Mouse (Mus musculus) CH12.LX (cell line): ENCODE measurements around the gene Hipk2. TPM values are rescaled to one million over a fixed set of nuclear protein-coding genes. Genes with fewer than 3 reads are reported as not detected.

Experiments
- DNase-seq: peaks from one replicate; pipeline ENCODE4 v3.0.0-alpha.2; 2013; ENCODE audit errors: extremely low read depth
- H3K27ac ChIP-seq: 2 replicates; pipeline ENCODE4 v1.5.1; 2012; ENCODE audit warnings: low read depth, mild to moderate bottlenecking, control low read depth, moderate library complexity; ENCODE audit not compliant: insufficient read depth
- H3K27me3 ChIP-seq: replicated peaks from 2 replicates; pipeline ENCODE3; 2012; ENCODE audit warnings: inconsistent platforms
- H3K36me3 ChIP-seq, 2 experiments: replicated peaks in 1 of 2; 2 replicates each; pipeline versions ENCODE3 to v1.6.1; 2012; ENCODE audit warnings: inconsistent platforms in 1 of 2, low read length in 1 of 2, mild to moderate bottlenecking in 1 of 2, mixed read lengths in 1 of 2, moderate library complexity in 1 of 2; ENCODE audit not compliant: control insufficient read depth in 1 of 2, insufficient read depth in 1 of 2
- H3K4me1 ChIP-seq, 2 experiments: 2 replicates each; pipeline ENCODE4 v1.6.1; 2012; ENCODE audit warnings: inconsistent platforms in 1 of 2, moderate library complexity in 1 of 2; ENCODE audit not compliant: insufficient read depth in 2 of 2, control insufficient read depth in 1 of 2
- H3K4me2 ChIP-seq: 2 replicates; pipeline ENCODE4 v1.6.1; 2012; ENCODE audit warnings: low read depth, mild to moderate bottlenecking, control low read depth; ENCODE audit not compliant: poor library complexity, insufficient read depth, severe bottlenecking
- H3K4me3 ChIP-seq, 3 experiments: fragments of 150-350 bp in 1 of 3; sonication (generic) in 1 of 3; replicated peaks in 1 of 3; 2 replicates each; pipeline versions ENCODE3 to v1.5.1; 2011 to 2012; ENCODE audit warnings: low read depth in 2 of 3, low read length in 2 of 3, mild to moderate bottlenecking in 2 of 3, moderate library complexity in 2 of 3, control low read depth in 1 of 3, improper control_type of control experiment in 1 of 3, inconsistent platforms in 1 of 3, mixed read lengths in 1 of 3; ENCODE audit not compliant: poor library complexity in 1 of 3
- H3K79me2 ChIP-seq: replicated peaks from 2 replicates; pipeline ENCODE4 v1.6.1; 2012; ENCODE audit warnings: mild to moderate bottlenecking, moderate library complexity; ENCODE audit not compliant: control insufficient read depth, poor library complexity, insufficient read depth, severe bottlenecking; ENCODE audit errors: extremely low read depth
- H3K9ac ChIP-seq: 2 replicates; pipeline ENCODE4 v1.6.1; 2012; ENCODE audit warnings: low read depth, mild to moderate bottlenecking, control low read depth, moderate library complexity; ENCODE audit not compliant: insufficient read depth
- H3K9me3 ChIP-seq: replicated peaks from 2 replicates; pipeline ENCODE3; 2012; ENCODE audit warnings: low read length, inconsistent platforms, mixed read lengths
- BHLHE40 ChIP-seq: IDR thresholded peaks from 2 replicates; pipeline ENCODE4 v1.6.1; 2011; ENCODE audit warnings: mild to moderate bottlenecking, low read depth, low read length, improper control_type of control experiment
- CHD2 ChIP-seq: IDR thresholded peaks from 2 replicates; pipeline ENCODE4 v1.6.1; 2011; ENCODE audit warnings: low read length, improper control_type of control experiment
- E2F4 ChIP-seq: IDR thresholded peaks from 2 replicates; pipeline ENCODE4 v1.6.1; 2011; ENCODE audit warnings: low read depth, low read length, improper control_type of control experiment; ENCODE audit not compliant: insufficient replicate concordance
- EP300 ChIP-seq: IDR thresholded peaks from 2 replicates; pipeline ENCODE4 v1.6.1; 2011; ENCODE audit warnings: low read length, improper control_type of control experiment
- ETS1 ChIP-seq: conservative IDR thresholded peaks from 2 replicates; pipeline ENCODE4 v1.6.1; 2012; ENCODE audit warnings: low read depth, mild to moderate bottlenecking, inconsistent platforms, low read length, improper control_type of control experiment, moderate library complexity
- HCFC1 ChIP-seq: IDR thresholded peaks from 2 replicates; pipeline ENCODE4 v1.6.1; 2012; ENCODE audit warnings: low read depth, mild to moderate bottlenecking, inconsistent platforms, low read length, improper control_type of control experiment
- KAT2A ChIP-seq: IDR thresholded peaks from 2 replicates; pipeline ENCODE4 v1.6.1; 2012; ENCODE audit warnings: low read length, improper control_type of control experiment, inconsistent platforms; ENCODE audit not compliant: insufficient replicate concordance
- MAX ChIP-seq: IDR thresholded peaks from 2 replicates; pipeline ENCODE4 v1.6.1; 2011; ENCODE audit warnings: low read length, improper control_type of control experiment
- MXI1 ChIP-seq: IDR thresholded peaks from 2 replicates; pipeline ENCODE4 v1.6.1; 2011; ENCODE audit warnings: mild to moderate bottlenecking, low read depth, low read length, improper control_type of control experiment
- MYC ChIP-seq: IDR thresholded peaks from 2 replicates; pipeline ENCODE4 v1.6.1; 2011; ENCODE audit warnings: low read depth, mild to moderate bottlenecking, improper control_type of control experiment, low read length
- SMC3 ChIP-seq: IDR thresholded peaks from 2 replicates; pipeline ENCODE4 v1.6.1; 2011; ENCODE audit warnings: low read depth, low read length, improper control_type of control experiment
- USF1 ChIP-seq: IDR thresholded peaks from 2 replicates; pipeline ENCODE4 v1.6.1; 2014; ENCODE audit warnings: low read depth, mild to moderate bottlenecking, inconsistent platforms, low read length, improper control_type of control experiment
- USF2 ChIP-seq: conservative IDR thresholded peaks from 2 replicates; pipeline ENCODE4 v1.6.1; 2011; ENCODE audit warnings: low read depth, low read length, improper control_type of control experiment
- dilution Hi-C: fragments of 300-500 bp; cut with MboI; formaldehyde crosslinking; loops from 2 replicates; pipeline ENCODE4 v1.14.3; 2020; ENCODE audit warnings: low sequenced_read_pairs; ENCODE audit not compliant: extremely low pct_unique_long_range_greater_than_20kb, extremely low pct_ligation_motif_present
- in situ Hi-C: fragments of 300-500 bp; cut with MboI; formaldehyde crosslinking; loops from 3 replicates; pipeline ENCODE4 v1.14.3; 2019; ENCODE audit warnings: low sequenced_read_pairs, low pct_ligation_motif_present, low pct_unique_long_range_greater_than_20kb, mixed read lengths
- polyA plus RNA-seq: library from polyadenylated mRNA; unstranded; fragments of >175 nt; gene quantifications from 2 replicates; pipeline ENCODE4 v1.2.1, GENCODE M21; 2012; ENCODE audit warnings: low read depth; ENCODE audit not compliant: insufficient read length
- total RNA-seq, 2 experiments: library from RNA; depleted of rRNA; stranded (reverse); fragments of 300-350 nt in 1 of 2; fragments of >200 nt in 1 of 2; gene quantifications; 2 replicates each; pipeline ENCODE4 v1.2.3; 2012 to 2014

Gene Hipk2
- total and polyA plus RNA-seq, 3 experiments, result 1.6 to 5.3 (median 2.6) TPM

DNA sequence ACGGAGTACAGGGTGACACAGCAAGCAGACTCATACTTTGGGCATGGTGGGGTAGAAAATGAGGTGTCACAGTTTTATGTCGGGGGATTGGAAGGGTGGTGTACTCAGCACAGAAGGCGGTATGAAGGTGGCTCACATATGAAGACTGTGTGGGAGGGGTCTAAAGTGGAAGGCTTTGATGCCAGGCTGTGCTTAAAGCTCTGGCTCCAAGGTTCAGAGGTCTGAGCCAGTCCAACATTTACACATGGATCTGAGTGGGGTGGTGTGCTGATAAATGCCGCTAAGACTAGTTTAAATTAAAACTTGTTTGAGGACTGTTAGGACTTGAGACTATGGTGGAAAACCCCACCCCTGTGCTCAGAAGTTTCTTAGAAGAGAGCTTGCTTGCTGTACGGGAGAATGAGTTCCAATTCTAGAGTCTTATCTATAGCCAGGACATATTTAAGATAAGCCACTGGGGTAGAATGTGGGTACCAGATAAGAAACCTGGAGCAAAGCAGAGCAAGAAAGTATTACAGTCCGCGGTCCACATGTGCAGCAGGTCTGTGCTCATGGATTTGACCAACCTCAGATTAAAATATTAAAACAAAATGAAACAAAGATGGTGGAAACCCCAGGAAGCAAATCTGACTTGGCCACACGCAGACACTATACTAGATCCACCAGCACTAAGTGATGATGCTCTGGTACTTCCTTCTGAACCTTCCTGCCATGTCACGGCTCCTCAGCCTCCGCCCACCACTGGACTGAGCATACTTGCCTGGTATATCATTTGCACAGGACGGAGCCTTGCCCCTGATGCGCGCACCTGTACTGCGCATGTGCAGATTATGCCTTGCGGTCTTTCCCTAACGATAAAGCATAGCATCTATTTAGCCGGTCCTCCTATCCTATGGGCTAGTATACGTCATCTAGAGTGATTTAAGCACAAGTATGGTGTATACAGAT, 48.2 kb upstream of the Hipk2 start:
- in situ Hi-C loops (loop anchor here (10.0 kb wide), 1 partner anchor 141 kb away; no protein-coding TSS in a partner anchor), dilution Hi-C loops (no loop called here)
- no peaks in the 10 kb centered on the region for H3K36me3 ChIP-seq
- peaks cover 0 to 13% of the 10 kb centered on the region in 2 experiments; a peak in 2 of 4 replicates for H3K4me1 ChIP-seq
- H3K27ac ChIP-seq, result no peak overlapping the region
- H3K4me2 ChIP-seq, result no peak overlapping the region
- H3K9ac ChIP-seq, result no peak overlapping the region
- no peak overlapping the region for H3K4me3 ChIP-seq
- H3K27me3 ChIP-seq, result no peaks in the 10 kb centered on the region
- no peaks in the 10 kb centered on the region for H3K79me2 ChIP-seq
- TF ChIP-seq SMC3, result no peak
- TF ChIP-seq BHLHE40, result no peak
- no peak for TF ChIP-seq USF2
- TF ChIP-seq HCFC1, result no peak
- TF ChIP-seq MXI1, result no peak
- no peak for TF ChIP-seq MAX
- TF ChIP-seq USF1, result no peak
- TF ChIP-seq CHD2, result no peak
- no peak for TF ChIP-seq KAT2A
- no peak for TF ChIP-seq E2F4
- no peak for DNase-seq
- no peaks in the 10 kb centered on the region for H3K9me3 ChIP-seq

DNA sequence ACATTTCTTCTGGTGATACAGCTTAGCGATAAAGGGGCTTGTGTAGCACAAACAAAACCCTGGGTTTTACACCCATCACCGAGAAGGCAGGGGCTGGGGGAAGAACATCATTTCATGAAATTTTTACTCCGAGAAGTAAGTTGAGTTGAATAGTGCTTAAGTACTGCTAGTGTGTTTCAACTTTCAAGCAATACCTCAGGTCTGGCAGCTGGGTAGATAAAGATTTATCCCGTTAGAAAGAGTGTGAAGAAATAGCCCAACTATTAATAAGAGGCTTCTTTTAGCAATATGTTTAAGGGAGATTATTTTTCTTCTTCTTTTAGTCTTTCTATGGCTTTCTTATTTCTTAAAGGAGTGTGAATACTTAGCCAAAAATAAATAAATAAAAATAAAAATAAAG, 47.5 kb upstream of the Hipk2 start:
- no peak for DNase-seq
- H3K36me3 ChIP-seq, result no peaks in the 10 kb centered on the region
- H3K4me3 ChIP-seq, result no peak overlapping the region
- H3K9me3 ChIP-seq, result no peaks in the 10 kb centered on the region
- H3K9ac ChIP-seq, result no peak overlapping the region
- peaks cover 0 to 6% of the 10 kb centered on the region in 2 experiments; a peak in 2 of 4 replicates for H3K4me1 ChIP-seq
- in situ Hi-C loops (loop anchor here (10.0 kb wide), 1 partner anchor 141 kb away; no protein-coding TSS in a partner anchor), dilution Hi-C loops (no loop called here)
- no peak overlapping the region for H3K4me2 ChIP-seq
- H3K27me3 ChIP-seq, result no peaks in the 10 kb centered on the region
- TF ChIP-seq MYC, result no peak
- no peak for TF ChIP-seq BHLHE40
- no peak for TF ChIP-seq EP300
- no peak for TF ChIP-seq ETS1
- TF ChIP-seq, all 38 proteins: peak for 0
- no peaks in the 10 kb centered on the region for H3K79me2 ChIP-seq
- no peak overlapping the region for H3K27ac ChIP-seq
